Mouse (Mus musculus) hindbrain, embryonic 14.5 days (tissue): ENCODE results near the gene Myt1l. TPM values are rescaled to one million over a fixed set of nuclear protein-coding genes. Genes with fewer than 3 reads are reported as not detected.

Experiments
- ATAC-seq: fragments of 200-750 bp; cut with Nextera tagmentation; 2 replicates; pipeline ENCODE4 v1.8.0; 2017; ENCODE audit warnings: moderate number of reproducible peaks, mild to moderate bottlenecking, moderate TSS enrichment, moderate library complexity; ENCODE audit not compliant: low FRiP score
- DNase-seq: peaks from one replicate; pipeline ENCODE4 v3.0.0-alpha.2; 2015; ENCODE audit warnings: low spot score
- H3K27ac ChIP-seq: fragments of 300-500 bp; sonication (generic); 2 replicates; pipeline ENCODE4 v1.5.1; 2014; ENCODE audit warnings: mild to moderate bottlenecking, moderate library complexity
- H3K27me3 ChIP-seq: fragments of 300-500 bp; sonication (generic); 2 replicates; pipeline ENCODE4 v1.6.1; 2014; ENCODE audit warnings: mild to moderate bottlenecking, low read length, mixed read lengths; ENCODE audit not compliant: control insufficient read depth, insufficient read depth
- H3K36me3 ChIP-seq: fragments of 300-500 bp; sonication (generic); replicated peaks from 2 replicates; pipeline ENCODE4 v1.6.1; 2014; ENCODE audit not compliant: control insufficient read depth, insufficient read depth
- H3K4me1 ChIP-seq: fragments of 300-500 bp; sonication (generic); replicated peaks from 2 replicates; pipeline ENCODE4 v1.6.1; 2014; ENCODE audit warnings: antibody characterized with exemption, low read length, mixed read lengths; ENCODE audit not compliant: control insufficient read depth, insufficient read depth
- H3K4me2 ChIP-seq: fragments of 300-500 bp; sonication (generic); replicated peaks from 2 replicates; pipeline ENCODE4 v1.6.1; 2014; ENCODE audit warnings: mild to moderate bottlenecking, moderate library complexity
- H3K4me3 ChIP-seq: fragments of 300-500 bp; sonication (generic); replicated peaks from 2 replicates; pipeline ENCODE4 v1.5.1; 2014; ENCODE audit warnings: mild to moderate bottlenecking, low read length
- H3K9ac ChIP-seq: fragments of 300-500 bp; sonication (generic); 2 replicates; pipeline ENCODE4 v1.6.1; 2014
- H3K9me3 ChIP-seq: fragments of 300-500 bp; sonication (generic); 2 replicates; pipeline ENCODE4 v1.6.1; 2016; ENCODE audit warnings: low read length; ENCODE audit not compliant: control insufficient read depth
- WGBS: fragments of 180-500 bp; shearing (Covaris S2); extraction: QIAGEN DNeasy Blood & Tissue Kit; methylation state at CpG from one replicate; pipeline ENCODE4 v1.1.7; 2014; 5-methylcytosine and 5-hydroxymethylcytosine counted together
- polyA plus RNA-seq: library from polyadenylated mRNA; unstranded; fragments of >200 nt; fragmentation: Nextera tagmentation; extraction: Ambion mirVana; gene quantifications from 2 replicates; pipeline ENCODE4 v1.2.1, GENCODE M21; 2014

The Myt1l gene
- polyA plus RNA-seq, 1 experiment from 2014 or later: 202 TPM

GRCm38 (mm10) chr12:29971795-29972464 is 443.7 kb downstream of the Myt1l start:
- Histone ChIP-seq H3K27me3 (no peaks in the 10 kb centered on the region), H3K36me3 (peaks cover 27% of the 10 kb centered on the region), H3K4me2 (no peak overlapping the region), H3K27ac (no peak overlapping the region), H3K4me3 (no peak overlapping the region), H3K9ac (no peak overlapping the region), H3K9me3 (no peaks in the 10 kb centered on the region), H3K4me1 (no peaks in the 10 kb centered on the region)
- ATAC-seq (no peak), DNase-seq (no peak)
- WGBS: 91% methylated on average over 7 of the region's 7 CpGs

- Histone ChIP-seq H3K4me3 (no peak overlapping the region), H3K36me3 (peaks cover 27% of the 10 kb centered on the region), H3K4me1 (no peaks in the 10 kb centered on the region), H3K27ac (no peak overlapping the region), H3K4me2 (no peak overlapping the region), H3K9ac (no peak overlapping the region), H3K9me3 (no peaks in the 10 kb centered on the region), H3K27me3 (no peaks in the 10 kb centered on the region)
- ATAC-seq: no peak
- DNase-seq: no peak
- WGBS: 89% methylated on average over 6 of the region's 6 CpGs
These were observed 444.3 kb downstream of the Myt1l start for GRCm38 (mm10) chr12:29972533-29972932.
